Mouse (Mus musculus): Measurements from ENCODE around the gene Dyrk3.
"Not testable (repeated sequence)": the region's sequence is repeated elsewhere in the genome, so short reads cannot be mapped to it uniquely, and the experiment has no call there.

The Dyrk3 gene

DNA sequence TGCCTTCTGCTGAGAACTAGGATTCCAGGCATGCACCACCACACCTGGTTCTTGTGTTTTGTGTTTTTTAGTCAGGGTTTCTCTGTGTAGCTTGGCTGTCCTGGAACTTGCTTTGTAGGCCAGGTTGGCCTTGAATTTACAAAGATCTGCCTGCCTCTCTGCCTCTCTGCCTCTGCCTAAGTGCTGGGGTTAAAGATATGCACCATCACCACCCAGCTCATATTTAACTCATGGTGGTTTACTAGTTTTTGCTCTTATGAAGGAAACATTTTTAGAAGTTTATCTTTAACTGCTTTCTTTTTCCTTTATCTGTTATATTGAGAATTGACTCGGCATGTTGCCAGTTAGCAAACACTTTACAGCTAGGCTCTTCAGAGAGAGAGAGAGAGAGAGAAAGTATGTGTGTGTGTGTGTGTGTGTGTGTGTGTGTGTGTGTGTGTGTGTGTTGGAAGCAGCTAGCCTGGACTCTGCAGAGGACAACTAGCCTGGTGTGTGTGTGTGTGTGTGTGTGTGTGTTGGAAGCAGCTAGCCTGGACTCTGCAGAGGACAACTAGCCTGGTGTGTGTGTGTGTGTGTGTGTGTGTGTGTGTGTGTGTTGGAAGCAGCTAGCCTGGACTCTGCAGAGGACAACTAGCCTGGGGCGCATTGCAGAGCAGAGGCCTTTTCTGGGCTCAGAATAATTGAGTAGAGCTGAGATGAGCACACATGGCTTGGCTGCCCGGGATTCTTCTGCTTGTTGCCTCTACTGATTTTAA, 21.6 kb upstream of the Dyrk3 start:
- DNase-seq (ENCODE audit: low read depth, low spot score): not testable (repeated sequence)

DNA sequence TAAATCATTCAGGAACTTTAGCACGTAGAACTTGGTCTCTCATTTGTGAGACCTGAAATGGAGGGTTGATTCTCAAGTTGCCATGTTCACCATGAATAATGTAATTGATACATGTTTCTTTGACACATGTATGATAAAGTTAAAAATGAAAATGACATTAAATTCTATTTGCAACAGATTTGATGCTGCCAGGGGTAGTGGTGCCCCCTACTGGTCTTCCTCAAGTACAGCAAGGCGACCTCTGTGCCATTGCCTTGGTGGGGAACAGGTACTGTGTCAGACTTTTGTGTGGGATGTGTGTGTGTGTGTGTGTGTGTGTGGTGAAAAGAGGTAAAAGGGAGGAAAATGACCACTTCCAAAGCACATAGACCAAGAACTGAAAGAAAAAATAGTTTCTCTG, 17.3 kb upstream of the Dyrk3 start:
- DNase-seq (ENCODE audit: low read depth, low spot score): peak; percentile 62

DNA sequence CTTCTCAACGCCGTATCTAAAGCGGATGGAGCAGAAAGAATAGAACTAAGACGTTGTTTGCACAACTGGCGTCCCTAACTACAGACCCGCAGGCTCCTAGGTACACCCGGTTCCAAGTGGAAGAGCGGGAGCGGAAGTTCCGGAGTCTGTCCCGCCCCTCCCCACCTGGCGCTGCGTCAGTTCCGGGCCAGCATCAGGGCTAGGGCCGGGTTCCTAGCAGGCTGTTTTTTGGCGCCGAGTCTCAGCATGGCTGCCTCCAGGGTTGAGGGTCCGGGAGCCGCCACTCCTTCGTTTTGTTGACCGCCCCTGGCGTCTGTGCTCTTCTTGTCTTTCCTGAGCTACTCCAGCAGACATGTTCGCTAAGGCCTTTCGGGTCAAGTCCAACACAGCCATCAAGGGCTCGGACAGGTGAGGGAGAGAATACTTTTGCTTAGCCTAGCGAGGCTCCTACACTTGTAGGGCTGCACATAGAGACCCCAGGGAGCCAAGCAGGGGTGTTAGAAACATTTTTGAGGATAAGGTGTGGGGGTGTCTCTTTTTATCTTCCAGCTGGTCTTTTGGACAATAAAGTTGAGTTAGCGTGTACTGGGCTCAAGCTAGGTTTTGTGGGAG, 15.0 kb upstream of the Dyrk3 start, which contains the start of gene Eif2d:
Gene Eif2d, plus strand, starts transcription at position 164 of the 612 bp plus-strand sequence.
- DNase-seq (ENCODE audit: low read depth, low spot score): peak; percentile 93

GRCm38 (mm10) chr1:131149496-131149895, 11.4 kb upstream of the Dyrk3 start:
- peak; percentile 60 for DNase-seq (ENCODE audit: low read depth, low spot score)

- peak; percentile 91 for DNase-seq (ENCODE audit: low read depth, low spot score)
Measured at GRCm38 (mm10) chr1:131146181-131146614, 8.1 kb upstream of the Dyrk3 start.

- DNase-seq (ENCODE audit: low read depth, low spot score): not testable (repeated sequence)
Measured at GRCm38 (mm10) chr1:131145222-131145621, 7.1 kb upstream of the Dyrk3 start.

DNA sequence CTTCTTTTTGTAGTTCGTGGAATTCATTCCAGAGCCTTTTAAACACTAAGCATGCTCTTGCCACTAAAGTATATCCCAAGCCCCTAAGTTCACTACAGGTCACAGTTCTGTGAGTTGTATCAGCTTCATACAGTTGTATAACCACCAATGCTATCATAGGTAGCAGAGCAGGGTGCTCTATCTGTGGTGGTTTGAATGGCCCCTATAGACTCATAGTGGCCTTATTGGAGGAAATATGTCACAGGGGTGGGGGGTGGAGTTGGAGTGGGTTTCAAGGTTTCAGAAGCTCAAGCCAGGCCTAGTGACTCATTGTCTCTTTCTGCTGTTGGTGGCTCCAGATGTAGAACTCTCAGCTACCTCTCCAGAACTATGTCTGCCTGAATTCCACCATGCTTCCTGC, 4.3 kb upstream of the Dyrk3 start:
- DNase-seq (ENCODE audit: low read depth, low spot score): no peak

DNA sequence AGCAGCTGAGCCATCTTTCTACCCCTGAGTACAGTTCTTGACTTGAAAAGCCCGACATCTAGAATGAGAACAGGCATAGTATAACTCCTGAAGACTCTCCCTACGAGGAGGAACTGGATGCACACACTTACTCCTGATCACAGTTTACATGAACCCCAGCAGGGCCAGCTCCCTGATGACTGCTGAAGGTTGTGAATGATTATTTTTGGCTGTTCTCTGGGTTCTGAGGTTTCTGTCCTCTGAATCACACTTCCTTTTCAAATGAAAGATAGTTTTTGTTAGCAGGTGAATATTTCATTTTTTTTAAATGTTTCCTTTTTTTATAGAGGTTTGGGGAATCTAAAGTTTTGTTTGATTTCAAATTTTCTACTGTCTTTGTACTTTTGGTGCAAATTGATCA, 3.3 kb upstream of the Dyrk3 start:
- DNase-seq (ENCODE audit: low read depth, low spot score): no peak

GRCm38 (mm10) chr1:131139102-131140095, 1.3 kb upstream of the Dyrk3 start:
- peak; percentile 98 for DNase-seq (ENCODE audit: low read depth, low spot score)

GRCm38 (mm10) chr1:131137717-131138118, 422 bp downstream of the Dyrk3 start:
- DNase-seq (ENCODE audit: low read depth, low spot score): no peak

- no peak for DNase-seq (ENCODE audit: low read depth, low spot score)
Measured at GRCm38 (mm10) chr1:131137111-131137510, 1.0 kb downstream of the Dyrk3 start.

GRCm38 (mm10) chr1:131135960-131136629, 2.0 kb downstream of the Dyrk3 start:
- DNase-seq (ENCODE audit: low read depth, low spot score): no peak

GRCm38 (mm10) chr1:131134942-131135522, 3.1 kb downstream of the Dyrk3 start:
- DNase-seq (ENCODE audit: low read depth, low spot score): no peak

GRCm38 (mm10) chr1:131134231-131134630, 3.9 kb downstream of the Dyrk3 start:
- DNase-seq (ENCODE audit: low read depth, low spot score): no peak

DNA sequence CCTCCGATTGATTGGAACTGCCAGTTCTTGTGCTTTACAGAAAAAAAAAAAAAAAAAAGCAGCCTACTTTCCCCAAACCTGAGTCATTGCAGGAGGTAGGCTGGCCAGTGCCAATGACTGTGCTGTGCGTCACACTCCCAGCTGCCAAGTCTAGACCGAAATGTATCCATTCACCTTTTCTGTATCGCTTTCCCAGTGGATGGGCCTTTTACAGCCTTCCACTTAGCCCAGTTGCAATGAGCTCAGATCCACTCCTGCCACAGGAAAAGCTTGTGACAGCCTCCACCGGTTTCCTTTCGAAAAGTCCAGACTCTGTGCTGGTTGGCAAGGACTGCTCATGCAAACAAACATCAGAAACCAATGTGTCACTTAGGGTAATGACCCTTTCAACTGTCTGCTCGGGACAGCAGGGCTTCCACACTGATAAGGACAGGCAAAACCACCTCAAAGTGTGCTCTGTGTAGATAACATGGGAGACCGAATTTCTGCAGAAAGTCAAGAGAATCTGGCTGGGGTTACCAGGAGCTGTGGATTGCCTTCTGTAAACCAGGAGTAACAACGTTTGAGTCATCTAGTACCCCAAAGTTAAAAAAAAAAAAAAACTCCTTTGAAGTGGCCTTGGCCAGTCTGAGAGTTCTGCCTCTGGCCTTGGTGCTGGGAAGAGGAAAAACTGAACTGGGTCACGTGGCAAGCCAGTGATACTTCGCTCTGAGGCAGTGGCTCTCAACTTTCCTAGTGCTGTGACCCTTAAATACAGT, 12.0 kb downstream of the Dyrk3 start:
- no peak for DNase-seq (ENCODE audit: low read depth, low spot score)

GRCm38 (mm10) chr1:131123522-131124265, 14.4 kb downstream of the Dyrk3 start:
- DNase-seq (ENCODE audit: low read depth, low spot score): no peak

GRCm38 (mm10) chr1:131121987-131122386, 16.2 kb downstream of the Dyrk3 start:
- DNase-seq (ENCODE audit: low read depth, low spot score): peak; percentile 61

DNA sequence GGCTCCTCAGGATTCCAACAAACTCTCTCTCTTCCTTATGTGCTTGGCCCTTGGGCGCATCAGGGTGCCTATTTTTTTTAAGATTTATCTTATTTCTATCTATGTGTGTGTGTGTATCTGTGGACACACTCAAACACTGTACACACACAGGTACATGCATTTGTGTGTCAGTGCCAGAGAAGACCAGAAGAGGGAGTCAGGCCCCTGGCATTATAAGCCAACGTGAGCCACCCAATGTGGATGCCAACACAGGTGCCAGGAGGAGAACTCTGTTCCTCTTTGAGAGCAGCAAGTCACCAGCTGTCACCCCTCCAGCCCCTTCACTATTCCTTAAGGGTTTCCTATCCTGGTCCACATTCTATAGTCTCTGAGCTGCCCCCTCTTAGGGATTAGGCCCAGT, 19.1 kb downstream of the Dyrk3 start:
- DNase-seq (ENCODE audit: low read depth, low spot score): no peak

- no peak for DNase-seq (ENCODE audit: low read depth, low spot score)
Measured at GRCm38 (mm10) chr1:131118530-131118929, 19.6 kb downstream of the Dyrk3 start.

Measured in ES-CJ7 (cell line).